Mouse (Mus musculus) liver, adult 2 months (tissue): ENCODE results near the gene Arhgap21. TPM values are rescaled to one million over a fixed set of nuclear protein-coding genes. Genes with fewer than 3 reads are reported as not detected.

Experiments
- DNase-seq: peaks from one replicate; pipeline ENCODE4 v3.0.0-alpha.2; 2011; ENCODE audit warnings: low read depth, low spot score; ENCODE audit errors: extremely low read depth
- H3K27ac ChIP-seq: fragments of 200-500 bp; replicated peaks from 2 replicates; pipeline ENCODE4 v1.5.1; 2012; ENCODE audit warnings: low read depth, mild to moderate bottlenecking, control low read depth, inconsistent platforms, low read length; ENCODE audit not compliant: insufficient read depth
- H3K27me3 ChIP-seq: fragments of 200-500 bp; 2 replicates; pipeline ENCODE4 v1.6.1; 2012; ENCODE audit warnings: mild to moderate bottlenecking, moderate library complexity, low read length, inconsistent platforms; ENCODE audit not compliant: control insufficient read depth, insufficient read depth
- H3K36me3 ChIP-seq: fragments of 200-500 bp; 2 replicates; pipeline ENCODE4 v1.6.1; 2012; ENCODE audit warnings: low read length, inconsistent platforms; ENCODE audit not compliant: control insufficient read depth, insufficient read depth
- H3K4me1 ChIP-seq: fragments of 200-500 bp; 2 replicates; pipeline ENCODE4 v1.6.1; 2011; ENCODE audit warnings: low read length; ENCODE audit not compliant: control insufficient read depth, insufficient read depth
- H3K4me3 ChIP-seq: fragments of 200-500 bp; 2 replicates; pipeline ENCODE4 v1.5.1; 2011; ENCODE audit warnings: low read depth, mild to moderate bottlenecking, control low read depth, low read length, moderate library complexity; ENCODE audit not compliant: insufficient read depth
- H3K79me2 ChIP-seq: fragments of 200-500 bp; 2 replicates; pipeline ENCODE4 v1.6.1; 2012; ENCODE audit warnings: inconsistent platforms, mild to moderate bottlenecking, low read length, moderate library complexity; ENCODE audit not compliant: control insufficient read depth, insufficient read depth
- H3K9ac ChIP-seq: fragments of 200-500 bp; 2 replicates; pipeline ENCODE4 v1.6.1; 2012; ENCODE audit warnings: low read depth, mild to moderate bottlenecking, control low read depth, inconsistent platforms, low read length
- CTCF ChIP-seq: fragments of 200-500 bp; IDR thresholded peaks from 2 replicates; pipeline ENCODE4 v1.5.1; 2011; ENCODE audit warnings: low read depth, low read length, control low read depth
- POLR2A ChIP-seq: fragments of 200-500 bp; IDR thresholded peaks from 2 replicates; pipeline ENCODE4 v1.6.1; 2011; ENCODE audit warnings: low read length, control low read depth; ENCODE audit not compliant: insufficient read depth; ENCODE audit errors: extremely low read depth
- WGBS: fragments of 180-500 bp; shearing (Covaris S2); methylation state at CpG from one replicate; pipeline ENCODE4 v1.1.7; 2018; 5-methylcytosine and 5-hydroxymethylcytosine counted together
- polyA plus RNA-seq: library from polyadenylated mRNA; depleted of rRNA; stranded (reverse); fragments of >200 nt; gene quantifications from 2 replicates; pipeline ENCODE4 v1.2.3, GENCODE M21; 2012
- total RNA-seq: library from RNA; depleted of rRNA; stranded (reverse); fragments of >200 nt; gene quantifications from 2 replicates; pipeline ENCODE4 v1.2.3, GENCODE M21; 2014

The Arhgap21 gene
- total and polyA plus RNA-seq, 2 experiments: 7.2 to 19.2 TPM

DNA sequence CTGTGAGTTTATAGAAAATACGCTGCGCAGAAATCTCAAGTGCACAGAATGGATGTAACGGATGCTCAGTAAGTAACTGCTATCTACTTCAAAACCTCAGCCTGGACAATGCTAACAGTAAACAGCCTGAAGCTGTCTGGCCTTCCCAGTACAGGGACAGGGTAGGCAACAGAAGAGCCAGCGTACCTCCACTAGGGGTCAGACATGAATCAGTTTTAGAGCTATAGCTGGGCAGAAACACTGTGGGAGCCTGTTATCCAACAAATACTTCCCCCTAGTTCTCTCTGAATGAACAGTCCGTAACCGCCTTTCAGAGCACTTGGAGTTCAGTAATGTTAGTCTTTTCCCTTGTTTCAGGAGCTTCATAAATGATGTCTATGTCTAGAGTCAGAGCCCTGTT is 70.0 kb downstream of the Arhgap21 start:
- no peaks in the 10 kb centered on the region for H3K27me3 ChIP-seq
- no peak for TF ChIP-seq POLR2A
- peak; percentile 76 for TF ChIP-seq CTCF
- peak; percentile 66 for DNase-seq

DNA sequence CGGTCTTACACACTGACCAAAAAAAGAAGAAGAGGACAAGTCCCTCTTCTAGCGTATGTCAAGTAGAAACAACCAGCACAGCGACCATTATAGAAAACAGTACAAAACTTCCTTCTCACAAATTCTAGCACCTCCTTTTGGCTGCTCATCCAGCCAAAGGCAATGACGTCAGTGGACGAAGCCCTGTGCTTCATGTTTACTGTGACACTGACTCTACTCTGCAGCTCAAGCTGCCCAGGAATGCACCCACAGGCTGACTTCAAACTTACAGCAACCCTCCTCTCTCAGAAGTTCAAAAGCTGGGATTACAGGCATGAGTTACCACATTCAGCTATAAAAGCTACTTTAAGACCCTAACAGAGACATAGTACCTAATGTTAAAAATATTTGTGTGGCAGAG is 72.2 kb downstream of the Arhgap21 start:
- H3K27ac ChIP-seq: no peak overlapping the region

More for the DNA sequence above, 70.0 kb downstream of the Arhgap21 start:
- Histone ChIP-seq H3K4me3 (no peak overlapping the region), H3K36me3 (no peaks in the 10 kb centered on the region), H3K4me1 (peaks cover 3% of the 10 kb centered on the region; the same call in 1 of the 2 replicates), H3K9ac (no peak overlapping the region), H3K27ac (no peak overlapping the region), H3K79me2 (peaks cover 5% of the 10 kb centered on the region; the same call in 1 of the 2 replicates)
- 34% methylated on average over 6 of the region's 6 CpGs for WGBS

DNA sequence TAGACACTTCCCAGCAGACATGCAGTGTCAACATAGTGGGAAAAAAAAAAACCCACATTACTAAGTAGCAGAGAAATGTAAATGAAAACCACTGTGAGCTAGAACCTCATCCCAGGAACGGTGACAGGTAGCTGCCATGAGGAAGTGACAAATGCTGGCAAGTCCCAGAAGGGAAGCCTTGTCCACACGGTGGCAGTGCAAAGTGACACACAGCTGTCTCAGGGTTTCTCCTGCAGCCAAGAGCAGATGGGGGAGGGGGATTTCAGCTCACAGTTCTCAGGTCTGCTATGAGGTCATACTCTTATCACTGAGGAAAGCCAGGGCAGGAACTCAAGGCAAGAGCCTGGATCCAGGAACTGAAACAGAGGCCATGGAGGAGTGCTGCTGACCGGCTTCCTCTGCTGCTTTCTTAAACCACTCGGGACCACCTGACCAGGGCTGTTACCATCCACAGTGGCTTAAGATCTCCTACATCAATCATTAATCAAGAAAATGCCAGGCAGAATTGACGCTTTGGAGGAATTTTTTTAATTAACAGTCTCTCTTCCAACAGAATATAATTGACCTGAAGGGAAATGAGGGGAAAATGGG is 74.5 kb downstream of the Arhgap21 start:
- H3K9ac ChIP-seq: no peak overlapping the region
- WGBS: 43% methylated on average over 5 of the region's 5 CpGs
- H3K27me3 ChIP-seq: no peaks in the 10 kb centered on the region
- peak; percentile 51 for DNase-seq
- peaks cover 4% of the 10 kb centered on the region; the same call in 1 of the 2 replicates for H3K79me2 ChIP-seq
- H3K4me3 ChIP-seq: no peak overlapping the region
- H3K36me3 ChIP-seq: peaks cover 2% of the 10 kb centered on the region; the same call in 1 of the 2 replicates
- TF ChIP-seq POLR2A (no peak), CTCF (peak; percentile 77)
- peaks cover 3% of the 10 kb centered on the region; the same call in 1 of the 2 replicates for H3K4me1 ChIP-seq
- no peak overlapping the region for H3K27ac ChIP-seq

More for the DNA sequence above, 72.2 kb downstream of the Arhgap21 start:
- DNase-seq: peak; percentile 35
- H3K79me2 ChIP-seq: peaks cover 4% of the 10 kb centered on the region; the same call in 1 of the 2 replicates
- 73% methylated on average over 5 of the region's 5 CpGs for WGBS
- peaks cover 3% of the 10 kb centered on the region; the same call in 1 of the 2 replicates for H3K4me1 ChIP-seq
- H3K27me3 ChIP-seq: no peaks in the 10 kb centered on the region
- no peak overlapping the region for H3K9ac ChIP-seq
- H3K36me3 ChIP-seq: no peaks in the 10 kb centered on the region
- no peak overlapping the region for H3K4me3 ChIP-seq
- TF ChIP-seq POLR2A (no peak), CTCF (no peak)

DNA sequence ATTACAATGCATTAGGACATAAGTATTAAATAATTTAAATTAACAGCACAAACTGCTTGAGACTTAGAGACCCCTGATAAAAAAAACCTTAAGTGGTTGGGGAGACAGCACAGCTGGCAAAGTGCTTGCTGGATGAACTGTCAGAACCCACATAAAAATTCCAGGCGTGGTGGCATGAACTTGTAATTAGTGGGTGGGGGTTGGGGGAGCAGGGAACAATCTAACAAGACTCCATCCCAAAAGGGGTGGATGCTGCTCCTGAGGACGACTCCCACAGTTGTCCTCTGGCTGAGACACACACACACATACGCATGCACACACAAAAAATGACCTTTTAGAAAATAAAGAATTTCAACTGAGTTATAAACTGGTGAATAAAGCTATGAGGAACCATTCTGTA is 79.9 kb downstream of the Arhgap21 start:
- Histone ChIP-seq H3K27ac (no peak overlapping the region), H3K27me3 (no peaks in the 10 kb centered on the region), H3K4me1 (no peaks in the 10 kb centered on the region), H3K4me3 (no peak overlapping the region), H3K9ac (no peak overlapping the region), H3K79me2 (no peaks in the 10 kb centered on the region), H3K36me3 (peaks cover 12% of the 10 kb centered on the region; the same call in 1 of the 2 replicates)
- 83% methylated on average over 3 of the region's 3 CpGs for WGBS
- TF ChIP-seq CTCF: no peak
- no peak for TF ChIP-seq POLR2A
- no peak for DNase-seq

DNA sequence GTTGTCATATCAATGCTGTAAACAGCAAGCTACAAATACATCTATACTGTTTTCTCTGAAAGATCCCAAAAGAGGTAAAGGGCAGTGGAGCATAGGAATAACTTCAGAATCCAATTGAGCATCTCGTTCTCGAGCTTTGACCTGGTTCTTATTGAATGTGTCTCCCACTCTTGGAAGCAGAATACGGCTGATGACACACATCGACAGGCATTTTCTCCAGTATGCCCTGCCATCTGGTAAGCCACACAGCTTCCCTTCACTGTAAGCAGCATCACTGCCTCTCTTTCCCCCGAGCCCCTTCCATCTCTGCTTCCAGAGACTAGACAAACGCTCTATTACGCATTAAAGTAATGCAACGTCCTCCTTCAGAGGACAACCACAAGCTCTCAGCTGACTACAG is 85.4 kb downstream of the Arhgap21 start:
- Histone ChIP-seq H3K36me3 (peaks cover 28% of the 10 kb centered on the region; the same call in 1 of the 2 replicates), H3K4me3 (no peak overlapping the region), H3K27ac (no peak overlapping the region), H3K79me2 (no peaks in the 10 kb centered on the region), H3K9ac (no peak overlapping the region), H3K27me3 (no peaks in the 10 kb centered on the region), H3K4me1 (no peaks in the 10 kb centered on the region)
- no peak for DNase-seq
- 92% methylated on average over 8 of the region's 8 CpGs for WGBS
- TF ChIP-seq CTCF (no peak), POLR2A (no peak)

DNA sequence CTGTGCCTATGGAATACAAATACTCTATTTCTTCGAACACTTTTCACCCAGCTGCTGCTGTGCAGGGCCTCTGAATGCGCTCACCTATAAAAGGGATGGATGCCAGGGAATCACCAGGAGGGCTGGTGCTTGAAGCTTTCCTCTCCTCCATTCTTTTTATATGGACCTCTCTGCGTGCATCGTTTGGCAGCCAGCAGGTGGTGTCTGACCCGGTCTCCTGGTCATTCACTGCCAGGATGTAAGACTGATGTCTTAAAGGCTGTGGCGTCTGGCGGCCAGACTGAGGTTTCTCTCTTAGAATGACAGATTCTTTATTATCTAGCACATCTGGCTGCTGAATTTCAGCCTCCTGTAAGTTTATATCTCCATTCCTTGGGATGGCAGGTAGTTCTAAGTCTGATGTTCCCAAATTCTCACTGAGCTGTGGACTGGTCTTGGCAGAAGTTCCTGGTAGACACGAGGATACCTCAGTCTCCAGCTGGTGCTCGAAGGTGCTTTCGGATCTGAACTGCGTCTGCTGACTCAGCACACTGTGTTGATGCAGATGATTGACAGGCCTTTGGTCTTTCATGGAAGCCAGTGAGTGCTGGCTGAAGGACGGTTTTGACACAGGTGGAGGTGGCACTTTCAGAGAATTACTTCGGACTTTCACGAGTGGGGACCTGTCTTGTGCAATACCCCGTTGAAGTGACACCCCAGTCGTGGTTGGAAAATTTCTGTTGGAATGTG is 88.6 kb downstream of the Arhgap21 start:
- Histone ChIP-seq H3K36me3 (peaks cover 24% of the 10 kb centered on the region; the same call in 1 of the 2 replicates), H3K79me2 (no peaks in the 10 kb centered on the region)

More for the DNA sequence above, 88.6 kb downstream of the Arhgap21 start:
- no peak for TF ChIP-seq POLR2A
- no peak for TF ChIP-seq CTCF
- DNase-seq: no peak
- Histone ChIP-seq H3K4me1 (no peaks in the 10 kb centered on the region), H3K4me3 (no peak overlapping the region), H3K9ac (no peak overlapping the region), H3K27ac (no peak overlapping the region), H3K27me3 (no peaks in the 10 kb centered on the region)
- 91% methylated on average over 16 of the region's 16 CpGs for WGBS
